Mouse (Mus musculus) forebrain, embryonic 10.5 days (tissue): ENCODE measurements around the gene Galnt15. TPM values are rescaled to one million over a fixed set of nuclear protein-coding genes. Genes with fewer than 3 reads are reported as not detected.

Experiments
- DNase-seq: peaks from one replicate; pipeline ENCODE4 v3.0.0-alpha.2; 2017; ENCODE audit warnings: low spot score; ENCODE audit errors: extremely low spot score
- H3K27ac ChIP-seq: fragments of 300-500 bp; sonication (generic); 2 replicates; pipeline ENCODE4 v1.5.1; 2016; ENCODE audit warnings: mild to moderate bottlenecking
- H3K27me3 ChIP-seq: fragments of 300-500 bp; sonication (generic); 2 replicates; pipeline ENCODE4 v1.6.1; 2016; ENCODE audit warnings: mild to moderate bottlenecking; ENCODE audit not compliant: poor library complexity, severe bottlenecking
- H3K36me3 ChIP-seq: fragments of 300-500 bp; sonication (generic); replicated peaks from 2 replicates; pipeline ENCODE4 v1.6.1; 2016; ENCODE audit warnings: mild to moderate bottlenecking, moderate library complexity
- H3K4me1 ChIP-seq: fragments of 300-500 bp; sonication (generic); 2 replicates; pipeline ENCODE4 v1.6.1; 2016
- H3K4me3 ChIP-seq: fragments of 300-500 bp; sonication (generic); 2 replicates; pipeline ENCODE4 v1.5.1; 2016; ENCODE audit warnings: mild to moderate bottlenecking, moderate library complexity
- H3K9me3 ChIP-seq: fragments of 300-500 bp; sonication (generic); 2 replicates; pipeline ENCODE4 v1.6.1; 2016; ENCODE audit warnings: mild to moderate bottlenecking, moderate library complexity
- WGBS: fragments of 180-500 bp; shearing (Covaris S2); methylation state at CpG from one replicate; pipeline ENCODE4 v1.1.7; 2016; 5-methylcytosine and 5-hydroxymethylcytosine counted together
- polyA plus RNA-seq: library from polyadenylated mRNA; unstranded; fragments of >200 nt; fragmentation: Nextera tagmentation; extraction: Ambion mirVana; gene quantifications from 2 replicates; pipeline ENCODE4 v1.2.1, GENCODE M21; 2016

The Galnt15 gene
- polyA plus RNA-seq: 0.05 and 0.09 TPM in 2 replicates

DNA sequence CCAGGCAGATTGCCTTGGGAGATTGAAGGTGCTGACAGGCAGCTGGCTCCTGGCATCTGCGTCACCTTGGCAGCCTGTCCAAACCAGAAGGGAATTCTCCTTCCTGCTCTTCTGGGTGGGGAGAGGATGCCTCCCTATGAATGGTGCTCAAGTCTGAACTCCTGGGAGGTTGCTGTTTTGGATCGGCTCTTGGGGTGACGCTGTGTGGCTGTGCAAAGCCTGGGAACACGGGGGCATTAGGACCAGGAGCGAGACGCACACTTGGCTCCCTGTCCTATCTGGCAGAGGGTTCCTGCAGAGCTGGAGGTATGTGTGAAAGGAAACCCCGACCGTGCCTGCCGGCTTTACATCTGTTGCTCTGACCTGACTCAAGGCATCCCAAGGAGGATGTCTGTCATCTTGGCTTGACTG lies at the start of gene Galnt15:
TSS of gene Galnt15 (plus strand) at position 309 of the 411 bp plus-strand sequence.
- Histone ChIP-seq H3K4me3 (no peak within 1 kb of the TSS), H3K36me3 (no peaks in the 10 kb centered on the region), H3K27me3 (peaks cover 33% of the 10 kb centered on the region), H3K9me3 (no peaks in the 10 kb centered on the region), H3K27ac (peak within 1 kb of the TSS; percentile 32), H3K4me1 (peaks cover 25% of the 10 kb centered on the region)
- no peak for DNase-seq
- WGBS: 21% methylated on average over 9 of the region's 9 CpGs

DNA sequence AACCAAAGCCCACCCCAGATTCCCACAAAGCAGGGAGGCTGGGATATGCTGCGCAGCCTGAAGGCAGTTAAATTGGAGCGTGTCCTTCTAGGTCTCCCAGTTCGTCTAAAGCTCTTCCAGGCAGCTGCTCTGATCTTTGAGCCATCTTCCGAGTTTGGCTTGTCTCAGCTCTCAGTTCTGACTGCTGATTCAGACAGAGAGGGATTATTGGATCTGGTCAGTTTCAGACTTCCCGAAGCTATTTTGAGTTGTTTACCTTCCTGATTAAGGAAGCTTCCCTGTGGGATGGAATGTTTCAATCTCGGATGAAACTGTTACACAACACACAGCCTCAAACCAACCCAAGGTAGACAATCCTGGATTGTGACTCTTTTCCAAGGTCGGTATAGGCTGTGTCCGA lies 34.8 kb upstream of the Galnt15 start:
- WGBS: 65% methylated on average over 8 of the region's 8 CpGs
- Histone ChIP-seq H3K36me3 (no peaks in the 10 kb centered on the region), H3K4me1 (0 out of 2 replicates have a peak, but pooled peaks cover 6% of the 10 kb centered on the region), H3K27me3 (no peaks in the 10 kb centered on the region), H3K4me3 (no peak overlapping the region), H3K9me3 (no peaks in the 10 kb centered on the region), H3K27ac (no peak overlapping the region)
- DNase-seq: no peak

DNA sequence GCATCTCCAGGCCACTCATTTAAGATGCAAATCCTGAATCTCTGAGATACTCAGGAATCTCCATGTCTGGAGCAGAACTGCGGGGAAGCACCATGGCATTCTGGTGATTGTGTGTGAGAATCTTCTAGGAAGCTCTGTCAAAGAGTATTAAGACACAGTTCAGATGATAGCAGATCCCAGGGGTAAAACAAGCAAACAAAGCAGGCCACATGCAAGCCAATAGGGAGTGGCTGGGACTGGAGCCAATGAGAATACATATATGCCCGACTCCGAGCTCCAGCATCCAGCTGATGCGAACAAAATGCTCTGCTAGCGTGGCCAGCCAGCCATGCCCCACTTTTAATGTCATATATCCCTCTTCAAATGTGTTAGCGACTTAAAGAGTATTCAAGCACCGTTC lies 27.8 kb upstream of the Galnt15 start:
- DNase-seq: no peak
- Histone ChIP-seq H3K4me1 (peaks cover 10% of the 10 kb centered on the region; the same call in 1 of the 2 replicates), H3K9me3 (no peaks in the 10 kb centered on the region), H3K36me3 (no peaks in the 10 kb centered on the region), H3K27me3 (no peaks in the 10 kb centered on the region), H3K27ac (no peak overlapping the region), H3K4me3 (no peak overlapping the region)
- whole genome bisulfite sequencing: 92% methylated on average over 7 of the region's 7 CpGs

DNA sequence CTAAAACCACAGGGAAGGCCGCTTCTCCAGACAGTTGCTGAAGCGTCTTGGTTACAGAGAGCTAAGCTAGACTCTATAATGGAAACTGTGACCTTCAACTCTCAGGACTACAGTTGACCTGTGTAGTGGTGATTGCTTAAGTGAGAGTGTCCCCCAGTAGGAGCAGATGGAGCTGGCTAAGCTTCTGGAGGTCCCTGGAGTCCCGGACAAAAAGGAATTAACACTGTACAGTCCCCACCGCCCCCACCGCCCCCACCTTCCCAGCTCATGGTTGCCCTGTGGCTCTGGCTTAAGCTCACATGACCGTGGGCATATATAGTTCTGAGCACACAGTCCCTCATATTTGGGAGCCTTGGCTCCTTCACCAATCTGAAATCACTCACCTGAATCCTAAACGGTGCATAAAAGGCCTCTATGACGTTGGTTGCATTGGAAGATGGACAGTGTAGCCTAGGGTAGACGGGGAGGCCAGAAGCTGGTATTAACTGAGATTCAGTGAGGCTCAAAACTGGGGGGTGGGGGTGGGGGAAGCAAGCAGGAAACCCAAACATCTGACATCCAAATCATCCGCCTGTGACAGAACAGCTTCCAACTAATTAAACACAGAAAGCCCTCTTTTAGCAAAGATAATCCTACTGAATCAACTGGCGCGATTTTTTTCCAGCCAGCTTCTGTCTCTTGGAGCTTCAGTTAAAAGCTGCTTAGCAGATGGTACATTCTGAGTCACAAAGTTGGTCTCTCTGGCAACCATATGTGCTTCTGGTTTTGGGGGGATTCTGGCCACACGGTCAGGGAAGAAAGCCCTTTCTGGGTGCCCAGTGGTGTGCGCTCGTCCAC lies 26.1 kb upstream of the Galnt15 start:
- Histone ChIP-seq H3K36me3 (no peaks in the 10 kb centered on the region), H3K9me3 (no peaks in the 10 kb centered on the region; the same call in 1 of the 2 replicates), H3K27me3 (no peaks in the 10 kb centered on the region), H3K4me3 (no peak overlapping the region), H3K4me1 (peaks cover 10% of the 10 kb centered on the region; the same call in 1 of the 2 replicates), H3K27ac (peak overlapping the region; percentile 22; the same call in 1 of the 2 replicates)
- WGBS: 75% methylated on average over 15 of the region's 15 CpGs
- no peak for DNase-seq

DNA sequence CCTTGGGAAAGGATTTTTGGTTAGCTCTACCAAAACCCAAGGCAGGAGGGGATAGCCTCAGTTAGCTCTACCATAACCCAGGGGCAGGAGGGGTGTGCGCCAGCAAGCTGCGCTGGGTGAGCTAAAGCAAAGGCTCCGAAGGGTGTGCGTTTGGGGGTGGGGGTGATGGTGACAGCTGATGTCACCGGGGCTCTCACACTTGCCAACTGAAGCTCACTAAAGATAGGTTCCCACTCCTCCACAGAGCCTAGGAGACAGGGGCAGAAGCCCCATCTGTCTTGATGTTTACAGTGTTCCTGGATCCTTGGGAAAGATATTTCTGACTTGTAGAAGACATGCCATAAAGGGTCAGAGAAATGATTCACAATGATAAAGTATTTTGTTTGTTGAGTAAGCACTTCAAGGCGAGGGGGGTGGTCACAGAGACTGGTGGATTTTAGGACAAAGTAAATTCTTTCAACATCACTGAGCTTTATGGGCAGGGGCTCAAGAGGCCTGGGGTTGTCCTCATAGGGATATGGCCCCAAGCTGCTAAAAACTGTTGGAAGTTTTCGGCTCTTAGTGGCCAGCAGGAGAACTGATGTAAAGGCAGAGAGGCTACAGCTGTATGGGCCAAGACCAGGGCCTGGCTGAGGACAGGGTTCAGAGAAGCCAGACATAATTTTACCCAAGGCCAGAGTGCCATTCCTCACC lies 24.7 kb upstream of the Galnt15 start:
- no peak for DNase-seq
- Histone ChIP-seq H3K27me3 (no peaks in the 10 kb centered on the region), H3K4me3 (no peak overlapping the region), H3K27ac (no peak overlapping the region), H3K36me3 (no peaks in the 10 kb centered on the region), H3K9me3 (no peaks in the 10 kb centered on the region; the same call in 1 of the 2 replicates), H3K4me1 (peaks cover 10% of the 10 kb centered on the region; the same call in 1 of the 2 replicates)
- WGBS: 84% methylated on average over 7 of the region's 7 CpGs

DNA sequence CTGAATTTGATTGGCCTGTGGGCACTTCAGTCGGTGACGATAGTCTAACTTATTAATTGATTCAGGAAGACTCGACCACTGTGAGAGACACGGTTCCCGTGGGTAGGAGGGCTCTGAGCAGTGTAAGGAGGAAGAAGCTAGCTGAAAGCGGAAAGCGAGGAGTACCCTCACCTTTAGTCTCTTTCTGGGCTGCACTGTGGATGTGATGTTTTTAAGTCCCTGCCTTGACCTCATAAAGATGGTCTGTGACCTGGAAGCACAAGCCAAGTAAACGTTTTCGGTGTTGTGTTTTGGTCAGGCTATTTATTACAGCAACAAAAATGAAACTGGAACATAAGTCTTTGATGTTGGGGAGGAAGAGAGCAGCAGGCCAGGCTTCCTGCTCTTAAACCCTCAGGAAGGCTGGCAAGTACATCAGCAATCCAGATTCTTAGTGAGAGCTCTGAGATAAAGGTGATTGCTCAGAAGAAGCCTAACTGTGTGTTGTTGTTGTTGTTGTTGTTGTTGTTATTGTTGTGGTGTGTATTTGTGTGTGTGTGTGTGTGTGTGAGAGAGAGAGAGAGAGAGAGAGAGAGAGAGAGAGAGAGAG lies 23.0 kb upstream of the Galnt15 start:
- no peak overlapping the region for H3K27ac ChIP-seq
- H3K4me3 ChIP-seq: no peak overlapping the region
- no peaks in the 10 kb centered on the region for H3K36me3 ChIP-seq
- no peaks in the 10 kb centered on the region for H3K27me3 ChIP-seq
- peaks cover 10% of the 10 kb centered on the region; the same call in 1 of the 2 replicates for H3K4me1 ChIP-seq
- WGBS: 88% methylated on average over 9 of the region's 9 CpGs
- H3K9me3 ChIP-seq: no peaks in the 10 kb centered on the region; the same call in 1 of the 2 replicates
- DNase-seq: no peak

DNA sequence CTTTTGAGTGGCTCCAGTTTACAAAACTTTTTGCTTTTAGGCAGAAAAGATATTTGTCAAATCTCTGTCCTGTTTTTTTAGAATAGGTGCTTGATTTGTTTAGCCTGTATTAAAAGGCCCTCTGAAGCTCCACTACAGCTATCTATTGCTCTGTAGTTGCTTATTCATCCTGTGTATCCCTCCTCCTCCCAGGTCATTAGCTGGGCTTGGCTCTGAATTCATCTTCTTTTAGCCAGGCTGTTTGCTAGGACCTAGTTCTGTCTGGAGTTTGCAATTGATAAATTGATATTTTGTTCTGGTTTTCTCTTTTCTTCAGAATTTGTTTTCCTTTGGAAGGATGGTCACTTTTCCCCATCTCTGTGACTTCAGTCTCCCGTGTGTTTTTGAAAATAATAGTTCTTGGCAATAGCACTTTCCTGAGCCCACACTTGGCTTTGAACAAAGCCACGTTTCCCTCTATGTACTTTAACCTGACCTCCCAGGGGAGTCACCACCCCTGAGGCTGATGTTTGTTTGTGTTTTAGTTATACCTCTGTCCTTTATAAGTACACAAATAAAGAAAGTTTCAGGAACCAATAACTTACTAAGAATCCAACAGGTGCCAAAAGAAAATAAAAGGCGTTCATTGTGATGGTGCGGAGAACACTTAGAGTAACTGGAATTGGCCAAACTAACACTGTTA lies 21.0 kb upstream of the Galnt15 start:
- Histone ChIP-seq H3K4me1 (peaks cover 5% of the 10 kb centered on the region; the same call in 1 of the 2 replicates), H3K36me3 (no peaks in the 10 kb centered on the region), H3K9me3 (no peaks in the 10 kb centered on the region; the same call in 1 of the 2 replicates), H3K27me3 (no peaks in the 10 kb centered on the region), H3K27ac (no peak overlapping the region), H3K4me3 (no peak overlapping the region)
- no peak for DNase-seq
- 90% methylated on average over 4 of the region's 4 CpGs for WGBS

DNA sequence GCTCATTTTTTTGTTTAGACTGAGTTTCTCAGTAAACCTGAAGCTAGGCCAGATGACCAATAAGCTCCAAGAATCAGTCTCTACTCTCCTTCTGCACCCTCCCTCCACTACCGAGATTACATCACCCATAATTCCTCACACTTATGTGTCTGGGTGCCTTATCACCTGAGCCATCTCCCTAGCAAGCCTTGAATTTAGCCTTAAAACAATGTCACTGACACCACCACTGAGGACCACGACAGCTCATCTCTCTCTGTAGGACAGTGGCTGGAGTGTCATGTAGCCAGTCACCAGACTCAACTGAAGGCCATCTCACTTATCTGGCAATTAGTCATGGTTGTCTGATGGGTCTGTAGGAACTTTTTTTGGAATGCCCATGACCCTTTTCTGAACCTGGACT lies 19.1 kb upstream of the Galnt15 start:
- DNase-seq: no peak
- no peaks in the 10 kb centered on the region for H3K4me1 ChIP-seq
- 84% methylated on average over 2 of the region's 2 CpGs for WGBS
- no peak overlapping the region for H3K27ac ChIP-seq
- H3K9me3 ChIP-seq: no peaks in the 10 kb centered on the region; the same call in 1 of the 2 replicates
- no peaks in the 10 kb centered on the region for H3K36me3 ChIP-seq
- H3K27me3 ChIP-seq: no peaks in the 10 kb centered on the region
- no peak overlapping the region for H3K4me3 ChIP-seq

DNA sequence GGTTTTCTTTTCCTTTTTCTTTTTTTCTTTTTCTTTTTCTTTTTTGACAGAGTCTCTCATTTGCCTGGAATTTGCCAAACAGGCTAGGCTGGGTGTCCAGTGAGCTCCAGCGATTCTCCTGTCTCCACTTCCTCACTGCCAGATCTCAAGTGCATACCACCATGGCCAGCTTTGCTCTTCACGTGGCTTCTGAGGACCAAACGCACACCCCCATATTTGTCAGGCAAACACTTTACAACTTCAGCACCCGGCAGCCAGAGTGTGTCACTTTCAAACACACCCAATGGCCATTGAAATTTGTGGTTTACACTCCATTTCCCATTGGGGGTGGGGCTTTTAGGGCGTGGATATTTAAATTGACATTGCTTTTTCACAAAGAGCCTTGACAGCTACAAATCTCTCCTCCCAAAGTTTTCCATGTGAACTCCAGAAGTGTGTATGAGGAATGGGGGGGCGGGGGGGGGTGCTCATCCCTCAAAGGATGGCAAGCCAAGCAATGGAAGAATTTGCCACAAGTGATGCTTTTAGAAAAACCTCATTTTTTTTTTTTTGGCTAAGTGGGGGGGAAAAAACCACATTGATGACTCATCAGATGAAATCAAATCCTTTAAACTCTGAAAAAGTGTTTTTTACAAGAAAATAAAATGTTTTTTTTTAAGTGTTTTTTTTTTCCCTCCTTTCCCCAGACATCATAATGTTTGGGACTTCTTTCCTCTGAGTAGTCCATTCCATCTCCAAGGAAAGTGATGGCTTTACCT lies 17.1 kb upstream of the Galnt15 start:
- H3K27ac ChIP-seq: no peak overlapping the region
- H3K9me3 ChIP-seq: no peaks in the 10 kb centered on the region; the same call in 1 of the 2 replicates
- no peaks in the 10 kb centered on the region for H3K27me3 ChIP-seq
- DNase-seq: no peak
- H3K36me3 ChIP-seq: no peaks in the 10 kb centered on the region
- peaks cover 6% of the 10 kb centered on the region for H3K4me1 ChIP-seq
- no peak overlapping the region for H3K4me3 ChIP-seq
- WGBS: 82% methylated on average over 6 of the region's 6 CpGs

DNA sequence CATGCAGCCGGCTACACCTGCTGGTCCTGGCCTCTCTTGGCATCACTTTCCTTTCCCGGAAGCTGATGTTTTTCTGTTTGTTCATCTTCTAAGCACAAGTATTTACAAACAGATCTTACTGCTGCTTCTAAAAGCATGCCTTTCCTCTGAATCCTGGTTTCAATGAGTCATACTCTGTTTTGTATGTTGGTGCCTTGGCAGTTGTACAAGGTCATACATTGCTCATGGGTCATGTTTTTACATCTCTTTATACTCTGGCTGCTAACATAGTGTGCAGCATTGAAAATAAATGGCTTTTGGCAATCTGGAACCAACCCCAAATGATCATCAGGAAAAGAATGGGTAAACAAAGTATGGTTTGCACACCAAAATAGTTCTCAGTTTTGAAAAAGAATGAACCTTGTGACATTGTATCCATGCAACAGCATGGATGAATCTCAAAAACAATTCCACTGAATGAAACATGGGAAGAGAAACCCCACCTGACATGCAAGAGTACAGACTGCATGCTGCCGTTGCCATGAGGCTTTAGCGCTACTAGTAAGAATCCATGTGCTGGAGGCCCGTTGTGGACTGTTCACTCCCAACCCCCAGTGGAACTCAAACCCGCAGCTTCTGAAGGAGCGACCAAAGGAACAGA lies 13.5 kb upstream of the Galnt15 start:
- Histone ChIP-seq H3K9me3 (no peaks in the 10 kb centered on the region), H3K36me3 (no peaks in the 10 kb centered on the region), H3K27ac (no peak overlapping the region; the same call in 1 of the 2 replicates), H3K4me3 (no peak overlapping the region), H3K27me3 (no peaks in the 10 kb centered on the region), H3K4me1 (peaks cover 22% of the 10 kb centered on the region)
- DNase-seq: no peak
- 96% methylated on average over 7 of the region's 7 CpGs for WGBS

DNA sequence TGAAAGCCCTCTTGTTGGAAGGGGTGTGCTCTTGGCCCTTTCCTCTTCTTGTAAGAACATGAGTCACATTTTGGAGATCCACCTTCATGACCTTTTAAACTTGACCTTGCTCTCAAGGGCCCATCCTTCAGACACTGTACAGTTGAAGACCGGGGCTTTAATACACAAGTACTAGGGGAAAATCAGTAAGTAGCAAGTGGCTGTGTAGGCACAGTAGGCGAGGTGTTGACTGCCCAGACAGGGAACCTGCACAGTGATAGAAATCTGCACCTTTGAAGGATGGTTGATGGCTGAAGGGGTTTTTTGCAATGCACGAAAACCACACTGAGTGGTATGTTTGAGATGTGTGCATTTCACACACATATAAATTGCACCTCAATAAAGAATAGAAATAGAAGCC lies 12.3 kb upstream of the Galnt15 start:
- Histone ChIP-seq H3K36me3 (no peaks in the 10 kb centered on the region), H3K27ac (peak overlapping the region; percentile 83), H3K4me3 (peak overlapping the region; percentile 29; the same call in 1 of the 2 replicates), H3K4me1 (peaks cover 22% of the 10 kb centered on the region), H3K9me3 (no peaks in the 10 kb centered on the region), H3K27me3 (no peaks in the 10 kb centered on the region)
- WGBS: 78% methylated on average over 3 of the region's 3 CpGs
- no peak for DNase-seq
